Mouse (Mus musculus) bone marrow, adult 2 months (tissue): ENCODE measurements around the gene Mansc1. TPM values are rescaled to one million over a fixed set of nuclear protein-coding genes. Genes with fewer than 3 reads are reported as not detected.

Experiments used
- H3K27ac ChIP-seq: fragments of 200-500 bp; 2 replicates; pipeline ENCODE4 v1.5.1; 2012; ENCODE audit warnings: low read depth, mild to moderate bottlenecking, control low read depth, inconsistent platforms, low read length; ENCODE audit not compliant: control insufficient read depth, poor library complexity, insufficient read depth
- H3K4me1 ChIP-seq: fragments of 200-500 bp; 2 replicates; pipeline ENCODE4 v1.6.1; 2011; ENCODE audit warnings: low read length; ENCODE audit not compliant: control insufficient read depth, insufficient read depth
- H3K4me3 ChIP-seq: fragments of 200-500 bp; replicated peaks from 2 replicates; pipeline ENCODE3; 2011; ENCODE audit warnings: mild to moderate bottlenecking, low read depth, low read length, control low read depth; ENCODE audit not compliant: control insufficient read depth
- CTCF ChIP-seq: fragments of 200-500 bp; IDR thresholded peaks from 2 replicates; pipeline ENCODE4 v1.5.1; 2011; ENCODE audit warnings: low read length, control low read depth; ENCODE audit not compliant: control insufficient read depth, insufficient read depth
- POLR2A ChIP-seq: fragments of 200-500 bp; IDR thresholded peaks from 2 replicates; pipeline ENCODE4 v1.6.1; 2011; ENCODE audit warnings: low read depth, mild to moderate bottlenecking, control low read depth, low read length, borderline replicate concordance; ENCODE audit not compliant: control insufficient read depth
- WGBS: fragments of 180-500 bp; shearing (Covaris S2); methylation state at CpG from one replicate; pipeline ENCODE4 v1.1.7; 2018; 5-methylcytosine and 5-hydroxymethylcytosine counted together
- polyA plus RNA-seq: library from polyadenylated mRNA; stranded (reverse); fragments of >200 nt; gene quantifications from 2 replicates; pipeline ENCODE4 v1.2.4, GENCODE M21; 2011; ENCODE audit warnings: low replicate concordance; ENCODE audit not compliant: missing spikeins, insufficient read depth, insufficient read length

Mansc1 gene
- polyA plus RNA-seq, 1 experiment, result not detected

DNA sequence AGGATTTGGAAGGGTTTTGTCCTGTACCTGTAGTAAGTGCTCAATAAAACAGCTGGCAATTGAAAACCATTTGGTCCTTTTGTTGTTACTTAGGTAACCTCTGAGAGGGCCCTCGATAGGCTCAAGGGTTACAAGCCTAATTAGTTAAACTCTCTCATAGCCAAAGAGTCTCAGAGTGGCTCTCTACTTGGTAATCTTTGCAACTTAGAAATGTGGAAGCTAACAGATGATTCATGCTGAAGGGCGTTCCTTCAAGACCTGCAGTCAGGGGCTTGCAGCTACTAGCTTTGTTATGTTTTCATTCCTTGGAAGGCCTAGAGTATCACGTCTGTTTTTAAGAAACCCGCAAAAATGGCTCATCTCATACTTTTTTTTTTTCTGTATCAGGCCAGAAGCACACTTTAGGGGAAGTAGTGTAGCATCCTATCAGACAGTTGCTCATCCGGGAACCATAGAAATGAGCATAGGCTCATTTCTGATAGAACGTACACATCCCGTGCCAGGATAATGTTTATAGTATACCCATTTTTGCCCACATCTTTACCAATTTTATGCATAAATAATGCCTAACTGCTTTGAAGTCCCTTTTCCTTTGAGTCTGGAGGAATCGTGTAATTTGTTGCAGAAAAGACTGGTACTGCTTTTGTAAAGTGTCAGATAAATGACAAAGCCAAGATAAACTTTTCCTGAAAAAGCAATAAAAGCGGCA lies 9.6 kb upstream of the Mansc1 start:
- no peak overlapping the region for H3K4me3 ChIP-seq
- H3K27ac ChIP-seq, result no peak overlapping the region
- 46% methylated on average over 9 of the region's 9 CpGs for WGBS
- H3K4me1 ChIP-seq, result no peaks in the 10 kb centered on the region
- no peak for TF ChIP-seq POLR2A
- no peak for TF ChIP-seq CTCF

DNA sequence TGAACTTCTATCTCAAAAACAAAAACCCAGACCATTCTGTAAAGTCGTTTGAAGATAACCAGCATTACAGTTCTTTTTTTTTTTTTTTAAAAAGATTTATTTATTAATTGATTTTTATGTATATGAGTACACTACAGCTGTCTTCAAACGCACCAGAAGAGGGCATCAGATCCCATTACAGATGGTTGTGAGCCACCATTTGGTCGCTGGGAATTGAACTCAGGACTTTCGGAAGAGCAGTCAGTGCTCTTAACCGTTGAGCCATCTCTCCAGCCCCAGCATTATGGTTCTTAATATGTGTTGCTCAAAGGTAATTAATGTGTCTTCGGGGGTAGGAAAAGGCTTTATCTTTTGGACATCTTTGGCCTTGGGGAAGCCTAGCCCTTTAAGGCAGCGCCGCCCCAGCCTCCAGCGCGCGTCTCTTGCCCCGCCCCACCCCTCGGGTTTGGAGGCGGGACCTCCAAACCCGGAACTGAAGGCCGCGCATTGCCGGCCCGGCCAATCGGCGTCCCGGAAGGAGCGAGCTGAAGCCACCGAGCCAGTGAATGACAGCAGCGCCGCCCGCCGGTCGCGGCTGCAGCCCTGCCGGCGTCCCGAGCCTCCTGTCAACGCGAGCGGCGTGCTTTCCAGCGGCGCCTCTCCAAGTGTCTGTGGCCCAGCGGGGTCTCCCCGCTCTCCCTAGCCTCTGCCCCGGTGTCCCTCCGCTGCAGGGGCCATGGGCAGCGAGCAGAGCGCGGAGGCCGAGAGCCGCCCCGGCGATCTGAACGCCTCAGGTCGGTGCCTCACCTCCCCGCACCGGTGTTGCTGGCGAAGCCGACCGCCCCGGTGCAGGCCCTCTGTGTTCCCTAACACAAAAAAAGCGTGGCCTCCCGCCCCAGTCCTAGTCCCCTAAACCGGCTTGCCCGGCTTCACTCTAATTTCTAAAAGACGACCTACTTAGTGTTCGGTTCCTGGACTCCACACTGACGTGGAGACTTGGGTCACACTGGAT lies 8.5 kb upstream of the Mansc1 start:
- Histone ChIP-seq H3K27ac (peak overlapping the region; percentile 78), H3K4me3 (peak overlapping the region; percentile 76), H3K4me1 (no peaks in the 10 kb centered on the region)
- TF ChIP-seq CTCF (peak; percentile 59), POLR2A (peak; percentile 64; the same call in 1 of the 2 replicates)
- WGBS, result 4% methylated on average over 65 of the region's 65 CpGs

DNA sequence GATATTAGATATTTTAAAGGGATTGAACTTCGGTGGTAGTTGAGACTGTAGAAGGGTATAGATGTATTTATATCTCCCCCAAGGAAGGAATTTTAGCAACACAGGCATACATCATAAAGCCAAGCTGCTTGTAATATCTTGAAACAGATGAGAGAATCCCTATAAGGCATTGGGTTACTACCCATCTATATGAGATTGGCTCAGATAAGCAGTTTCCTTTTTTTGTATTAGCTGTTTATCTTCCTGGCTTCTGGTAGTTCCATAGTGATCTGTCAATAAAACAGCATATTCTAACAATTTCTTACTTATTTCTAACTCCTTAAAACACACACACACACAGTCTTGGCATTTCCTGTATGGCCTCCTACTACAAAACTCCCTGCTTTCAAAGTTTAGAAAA lies 7.6 kb upstream of the Mansc1 start:
- H3K27ac ChIP-seq, result no peak overlapping the region
- WGBS, result 73% methylated on average over 1 of the region's 1 CpGs
- no peak for TF ChIP-seq POLR2A
- TF ChIP-seq CTCF, result no peak
- H3K4me1 ChIP-seq, result no peaks in the 10 kb centered on the region
- H3K4me3 ChIP-seq, result no peak overlapping the region

DNA sequence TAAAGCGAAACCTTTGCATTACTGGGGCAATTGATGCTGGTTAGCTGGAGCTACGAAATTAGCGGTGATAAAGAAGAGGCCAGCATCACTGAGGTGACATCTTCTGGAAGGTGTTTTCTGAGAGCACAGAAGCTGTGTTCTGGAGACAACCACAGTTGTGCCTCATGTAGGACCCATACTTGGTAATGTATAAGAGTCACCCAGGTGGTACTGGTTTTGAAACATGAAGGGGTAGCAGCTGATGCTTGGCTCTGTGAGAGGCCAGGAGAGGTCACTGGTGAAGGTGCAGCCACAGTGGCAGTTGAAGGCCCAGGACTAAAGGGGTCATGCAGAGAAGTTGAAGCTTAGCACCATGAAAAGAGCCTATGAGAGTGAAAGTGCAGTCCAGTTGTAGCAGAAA lies 6.9 kb upstream of the Mansc1 start, which contains the start of gene Borcs5:
Gene Borcs5, plus strand, starts transcription at position 301 of the 400 bp plus-strand sequence.
- Histone ChIP-seq H3K4me1 (no peaks in the 10 kb centered on the region), H3K4me3 (no peak within 1 kb of the TSS), H3K27ac (no peak within 1 kb of the TSS)
- WGBS, result 68% methylated on average over 3 of the region's 3 CpGs
- TF ChIP-seq POLR2A, result no peak
- no peak for TF ChIP-seq CTCF

DNA sequence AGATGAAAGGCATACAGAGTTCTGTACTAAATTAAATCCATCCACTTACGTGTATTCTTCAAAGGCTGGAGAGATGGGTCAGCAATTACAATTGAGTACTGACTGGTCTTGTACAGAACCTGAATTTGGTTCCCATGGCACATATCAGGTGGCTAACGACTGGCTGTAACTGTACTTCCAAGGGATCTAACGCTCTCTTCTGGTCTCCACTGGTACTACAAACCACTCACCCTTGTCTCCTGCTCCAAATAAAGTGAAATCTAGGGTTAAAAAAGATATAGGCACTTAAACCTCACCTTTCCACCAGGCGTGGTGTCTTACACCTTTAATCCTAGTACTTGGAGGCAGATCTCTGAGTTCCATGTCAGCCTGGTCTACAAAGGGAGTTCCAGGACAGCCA lies 4.2 kb upstream of the Mansc1 start:
- TF ChIP-seq CTCF, result no peak
- TF ChIP-seq POLR2A, result no peak

DNA sequence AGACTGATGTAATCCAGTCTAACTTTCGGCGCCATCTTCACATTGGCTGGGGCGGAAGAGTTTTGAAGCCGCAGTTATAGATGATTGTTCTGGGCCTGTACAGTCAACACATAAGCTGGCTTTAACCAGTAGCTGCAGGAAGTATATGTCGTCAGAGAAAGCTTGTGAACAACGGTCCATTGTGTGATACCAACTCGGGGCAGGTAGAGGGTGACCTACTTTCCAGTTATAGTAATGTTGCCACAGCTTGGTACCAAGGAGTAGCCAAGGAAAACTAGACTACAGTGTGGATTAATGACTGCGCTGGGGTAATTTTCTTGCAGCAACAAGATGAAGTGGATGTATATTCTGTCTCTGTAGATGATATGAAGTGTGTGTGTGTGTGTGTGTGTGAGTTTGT lies 1.3 kb upstream of the Mansc1 start:
- no peaks in the 10 kb centered on the region; the same call in 1 of the 2 replicates for H3K4me1 ChIP-seq
- H3K27ac ChIP-seq, result no peak overlapping the region
- no peak for TF ChIP-seq CTCF
- no peak for TF ChIP-seq POLR2A
- H3K4me3 ChIP-seq, result no peak overlapping the region
- WGBS, result 68% methylated on average over 8 of the region's 8 CpGs

More for the DNA sequence above, 4.2 kb upstream of the Mansc1 start:
- Histone ChIP-seq H3K4me3 (no peak overlapping the region), H3K27ac (no peak overlapping the region), H3K4me1 (no peaks in the 10 kb centered on the region)
- WGBS, result 74% methylated on average over 4 of the region's 4 CpGs

DNA sequence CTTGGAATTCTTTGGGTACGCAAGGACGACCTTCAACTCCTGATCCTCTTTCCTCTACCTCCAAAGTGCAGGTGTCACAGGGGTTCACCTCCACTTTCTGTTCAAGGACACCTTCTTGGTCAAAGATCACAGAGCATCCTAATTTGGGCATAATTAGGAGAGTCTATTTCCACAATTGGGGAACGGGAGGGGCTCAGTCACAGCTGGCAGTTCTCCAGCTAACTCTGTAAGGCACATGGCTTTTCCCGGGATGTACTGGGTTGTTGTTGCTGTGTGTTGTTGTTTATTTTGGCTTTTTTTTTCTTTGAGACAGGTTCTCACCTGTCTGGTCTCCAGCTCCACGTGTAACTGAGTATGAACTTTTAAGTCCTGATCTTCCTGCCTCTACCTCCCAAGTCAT lies 468 bp upstream of the Mansc1 start:
- Histone ChIP-seq H3K27ac (no peak overlapping the region), H3K4me3 (no peak overlapping the region), H3K4me1 (no peaks in the 10 kb centered on the region; the same call in 1 of the 2 replicates)
- TF ChIP-seq POLR2A (no peak), CTCF (no peak)
- 70% methylated on average over 5 of the region's 5 CpGs for WGBS

DNA sequence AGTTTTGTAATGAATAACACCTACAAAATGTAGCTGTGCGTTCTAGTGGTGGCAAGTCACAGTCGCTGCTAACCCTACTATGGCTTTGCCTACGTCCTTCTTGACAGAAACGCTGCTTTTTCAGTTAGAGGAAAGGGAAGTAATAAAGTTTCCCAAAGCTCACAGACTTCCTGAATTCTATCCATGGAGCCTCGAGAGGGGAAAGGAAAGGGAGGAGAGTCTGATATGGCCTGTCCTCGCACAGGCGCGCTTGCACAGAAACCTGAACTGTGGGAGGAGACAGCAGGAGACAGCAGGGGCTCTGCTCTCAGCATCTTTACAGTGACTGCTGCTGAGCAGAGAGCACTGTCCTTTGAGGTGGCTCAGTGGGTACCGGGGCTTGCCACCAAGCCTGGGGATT lies 1.8 kb downstream of the Mansc1 start:
- H3K27ac ChIP-seq, result no peak overlapping the region
- 30% methylated on average over 9 of the region's 9 CpGs for WGBS
- H3K4me1 ChIP-seq, result no peaks in the 10 kb centered on the region; the same call in 1 of the 2 replicates
- TF ChIP-seq CTCF, result no peak
- TF ChIP-seq POLR2A, result no peak
- no peak overlapping the region for H3K4me3 ChIP-seq
